Mouse (Mus musculus) urinary bladder, postnatal 36 days (tissue): ENCODE data around the gene Tnf.

Experiments
- DNase-seq, 2 experiments: peaks; one replicate each; pipeline ENCODE4 v3.0.0; 2022; ENCODE audit warnings: low spot score in 2 of 2, mixed read lengths in 1 of 2

Gene Tnf

DNA sequence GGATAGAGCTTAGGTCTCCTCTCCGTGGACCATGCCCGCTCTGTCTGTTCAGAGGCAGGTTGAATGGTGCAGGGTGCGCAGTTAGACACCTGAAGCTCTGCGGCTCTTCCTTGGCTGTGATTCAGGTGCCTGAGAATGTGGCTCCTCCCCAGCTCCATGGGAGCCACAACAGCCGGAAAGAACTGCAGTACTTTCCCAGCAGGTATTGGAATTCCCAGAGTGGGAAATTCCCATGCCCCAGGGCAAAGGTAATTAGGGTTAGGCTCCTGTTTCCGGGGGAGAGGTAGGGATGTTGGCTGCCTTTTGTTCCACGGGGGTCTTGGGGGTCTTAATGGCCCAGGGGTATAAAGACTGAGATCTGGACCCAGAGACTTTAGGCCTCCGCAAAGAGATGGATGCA lies 2.9 kb downstream of the Tnf start:
- no peak for DNase-seq

DNA sequence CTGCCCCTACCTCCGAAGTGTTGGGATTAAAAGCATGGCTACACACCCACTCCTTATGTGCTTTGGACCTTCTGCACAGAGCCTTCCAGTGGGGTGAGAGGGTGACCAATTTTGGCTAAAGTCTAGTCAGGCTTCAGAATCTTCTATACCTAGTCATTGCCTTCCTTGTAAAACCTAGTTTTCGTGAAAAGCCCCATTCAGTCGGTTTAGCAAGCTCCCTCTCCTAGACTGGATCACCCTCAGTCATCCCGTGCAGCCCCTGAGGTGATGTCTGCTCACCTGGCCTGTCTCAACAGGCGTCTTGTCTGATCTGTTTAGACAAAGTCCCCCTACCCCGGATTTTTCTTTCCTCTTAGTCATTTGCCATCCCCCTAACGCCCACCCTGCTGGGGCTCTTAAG lies 3.8 kb downstream of the Tnf start:
- DNase-seq, result no peak

DNA sequence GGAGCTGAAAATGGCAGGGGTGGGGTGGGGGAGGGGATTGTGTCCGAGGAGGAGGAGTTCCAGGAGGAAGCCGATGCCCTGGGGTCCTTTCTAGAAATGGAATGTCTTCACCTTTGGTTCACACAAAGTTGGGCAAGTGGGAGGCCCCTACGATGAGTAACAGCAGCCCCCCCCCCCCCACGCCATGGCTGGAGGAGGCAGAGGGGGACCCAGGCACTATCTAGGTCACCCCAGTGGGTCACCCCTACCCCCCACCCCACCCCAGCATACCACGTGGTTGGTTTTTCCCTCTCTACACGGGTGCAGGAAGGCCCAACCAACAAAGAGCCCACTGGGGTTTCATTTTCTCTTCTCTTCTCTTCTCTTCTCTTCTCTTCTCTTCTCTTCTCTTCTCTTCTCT lies 4.7 kb downstream of the Tnf start:
- no peak for DNase-seq

DNA sequence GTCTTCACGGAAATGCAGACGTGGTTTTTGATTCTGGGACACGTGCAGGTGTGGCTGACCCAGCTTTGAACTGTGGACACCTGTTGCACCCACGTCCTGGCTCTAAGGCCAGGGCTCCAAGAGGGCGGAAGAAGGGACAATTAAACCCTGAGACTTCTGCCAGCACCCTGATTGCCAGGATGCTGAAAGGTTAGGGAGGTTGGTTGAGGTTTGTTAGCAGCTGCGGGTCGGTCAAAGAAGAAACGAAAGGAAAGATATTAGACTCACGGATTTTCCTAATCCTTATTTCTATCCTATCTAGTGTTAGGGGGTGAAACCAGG lies 5.5 kb downstream of the Tnf start:
- DNase-seq, result no peak

DNA sequence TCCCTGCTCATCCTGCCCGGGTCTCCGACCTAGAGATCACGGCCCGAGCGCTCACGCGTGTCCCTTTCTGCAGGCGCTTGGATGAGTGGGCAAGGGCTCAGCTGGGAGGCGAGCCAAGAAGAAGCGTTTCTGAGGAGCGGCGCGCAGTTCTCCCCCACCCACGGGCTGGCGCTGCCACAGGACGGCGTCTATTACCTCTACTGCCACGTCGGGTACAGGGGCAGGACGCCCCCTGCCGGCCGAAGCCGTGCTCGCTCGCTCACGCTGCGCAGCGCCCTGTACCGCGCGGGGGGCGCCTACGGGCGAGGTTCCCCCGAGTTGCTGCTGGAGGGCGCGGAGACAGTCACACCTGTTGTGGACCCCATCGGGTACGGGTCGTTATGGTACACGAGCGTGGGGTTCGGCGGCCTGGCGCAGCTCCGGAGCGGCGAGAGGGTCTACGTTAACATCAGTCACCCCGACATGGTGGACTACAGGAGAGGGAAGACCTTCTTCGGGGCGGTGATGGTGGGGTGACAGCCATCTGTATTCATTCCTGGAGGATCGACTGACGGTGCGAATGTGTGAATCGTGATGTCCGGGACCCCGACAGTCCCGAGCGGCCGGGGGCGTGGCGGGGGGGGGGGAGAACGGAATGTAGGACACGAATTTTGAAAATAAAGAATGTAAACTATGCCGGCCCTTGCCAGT lies 6.0 kb downstream of the Tnf start:
- peak; percentile 66 to 74 for DNase-seq

DNA sequence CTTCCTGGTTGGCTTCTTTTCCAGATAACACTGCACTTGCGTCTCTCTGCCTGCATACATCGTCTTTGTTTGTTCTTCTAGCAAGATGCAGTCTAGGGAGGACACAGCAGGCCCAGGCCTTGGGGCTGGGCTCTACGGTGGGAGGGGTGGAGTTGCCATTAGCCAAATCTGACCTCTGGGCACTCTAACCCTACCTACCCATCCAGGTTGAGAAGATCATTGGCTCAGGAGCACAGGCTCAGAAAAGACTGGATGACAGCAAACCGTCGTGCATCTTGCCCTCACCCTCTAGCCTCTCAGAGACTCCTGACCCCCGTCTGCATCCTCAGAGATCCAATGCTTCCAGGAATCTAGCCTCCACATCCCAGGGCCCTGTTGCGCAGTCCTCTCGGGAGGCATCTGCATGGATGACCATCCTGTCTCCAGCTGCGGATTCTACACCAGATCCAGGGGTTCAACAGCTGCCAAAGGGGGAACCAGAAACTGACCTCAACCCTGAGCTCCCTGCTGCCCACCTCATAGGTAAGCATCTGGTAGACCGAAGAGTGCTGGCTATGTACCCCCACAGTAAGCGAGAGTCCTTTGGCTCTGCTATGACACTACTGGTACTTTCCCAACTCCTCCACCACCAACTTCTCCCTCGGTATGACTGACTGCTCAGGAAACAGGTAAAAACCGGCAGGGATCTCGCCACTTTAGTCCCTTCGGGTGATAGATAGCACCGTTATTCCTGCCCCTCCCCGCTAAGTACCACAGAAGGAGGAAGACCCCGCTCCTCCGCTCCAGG lies 6.8 kb downstream of the Tnf start:
- DNase-seq, result no peak

DNA sequence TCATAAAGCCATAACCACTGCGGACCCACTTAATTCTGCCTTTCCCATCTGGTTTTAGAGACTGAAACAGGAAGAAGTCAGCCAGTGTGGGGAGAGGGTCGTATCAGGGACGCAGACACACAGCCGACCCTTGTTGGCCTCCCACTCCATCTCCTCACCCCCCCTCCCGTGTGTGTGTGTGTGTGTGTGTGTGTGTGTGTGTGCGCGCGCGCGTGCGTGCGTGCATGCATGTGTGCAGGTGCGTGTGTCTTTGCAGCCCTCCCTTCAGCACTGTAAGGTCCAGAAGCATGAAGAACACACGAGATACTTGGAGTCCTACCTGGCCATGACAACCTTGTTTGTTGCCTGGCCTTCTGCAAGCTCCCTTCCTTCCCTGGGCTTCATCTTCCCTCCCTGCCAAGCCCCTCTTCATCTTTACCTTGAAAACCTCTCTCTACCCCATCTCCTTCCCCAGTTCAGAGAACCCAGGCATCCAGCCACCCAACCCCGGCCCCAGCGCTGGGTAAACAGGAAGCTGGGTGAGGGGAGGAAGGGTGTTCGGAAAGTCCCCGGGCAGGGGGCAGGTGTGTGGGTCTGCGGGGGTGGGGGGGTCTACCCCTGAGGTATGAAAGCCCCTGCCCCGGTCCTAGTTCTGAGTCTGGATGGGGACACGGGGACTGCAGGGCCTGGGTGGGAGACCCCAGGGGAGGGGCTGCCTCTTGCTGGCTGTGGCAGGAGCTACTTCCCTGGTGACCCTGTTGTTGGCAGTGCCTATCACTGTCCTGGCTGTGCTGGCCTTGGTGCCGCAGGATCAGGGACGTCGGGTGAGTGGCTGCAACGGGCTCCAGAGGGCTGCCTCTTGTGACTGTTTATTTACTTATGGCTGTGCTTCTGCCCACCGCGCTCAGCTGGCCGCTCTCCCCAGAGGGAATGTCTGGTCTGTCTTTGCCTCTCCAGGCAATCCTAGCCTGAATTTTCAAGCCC lies 7.6 kb downstream of the Tnf start, which contains the start of gene Ltb:
Ltb (plus strand) TSS at position 559 of the 963 bp plus-strand sequence.
- DNase-seq, result no peak

DNA sequence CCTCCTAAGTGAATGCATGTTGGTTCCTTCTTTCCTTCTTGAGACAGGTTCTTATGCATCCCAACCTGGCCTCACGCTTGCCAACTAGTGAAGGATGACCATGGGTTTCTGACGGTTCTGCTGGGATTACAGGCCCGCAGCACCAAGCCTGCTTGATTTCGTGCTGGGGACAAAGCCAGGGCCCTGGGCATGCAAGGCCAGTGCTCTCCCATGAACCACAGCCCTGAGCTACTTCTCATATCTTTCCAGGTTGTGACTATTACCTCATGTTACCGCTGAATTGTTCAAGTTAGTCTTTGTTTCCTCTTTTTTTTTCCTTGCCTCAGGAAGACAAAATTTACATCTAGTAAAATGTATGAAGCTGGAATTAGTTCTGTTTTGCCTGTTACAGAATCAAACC lies 8.9 kb downstream of the Tnf start:
- no peak for DNase-seq

DNA sequence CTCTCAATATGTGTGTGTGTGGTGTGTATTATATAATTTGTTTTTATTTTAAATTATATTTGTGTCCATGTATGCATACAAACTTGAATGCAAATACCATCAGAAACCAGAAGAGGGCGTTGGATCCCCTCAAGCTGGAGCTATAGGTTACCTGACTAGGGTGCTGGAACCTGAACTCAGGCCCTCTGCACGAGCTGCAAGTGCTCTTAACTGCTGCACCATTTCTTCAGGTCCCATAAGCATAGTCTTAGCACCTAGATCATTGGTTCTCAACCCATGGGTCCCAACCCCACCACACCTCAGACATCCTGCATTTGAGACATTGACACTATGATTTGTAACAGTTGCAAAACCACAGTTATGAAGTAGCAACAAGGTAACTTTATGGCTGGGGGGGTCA lies 10.1 kb downstream of the Tnf start:
- DNase-seq, result no peak

DNA sequence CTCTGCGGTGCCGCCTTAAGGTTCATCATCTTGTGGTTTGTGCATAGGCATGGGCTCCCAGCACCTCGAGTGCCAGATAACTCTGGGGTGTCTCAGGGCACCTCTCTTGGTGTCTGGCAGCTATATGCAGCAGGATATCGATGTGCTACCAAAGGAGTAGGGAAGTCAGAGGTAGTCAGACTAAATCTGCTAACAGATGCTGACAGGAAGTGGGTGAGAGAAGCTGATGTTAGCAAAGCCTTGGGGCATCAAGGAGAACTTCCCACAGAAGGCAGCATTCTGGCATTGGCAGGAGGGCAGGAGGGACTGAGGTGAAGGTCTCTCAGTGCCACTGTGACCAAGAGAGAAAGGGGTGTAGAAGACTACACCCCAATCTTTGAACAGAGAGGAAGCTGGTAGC lies 11.7 kb downstream of the Tnf start:
- DNase-seq, result no peak

DNA sequence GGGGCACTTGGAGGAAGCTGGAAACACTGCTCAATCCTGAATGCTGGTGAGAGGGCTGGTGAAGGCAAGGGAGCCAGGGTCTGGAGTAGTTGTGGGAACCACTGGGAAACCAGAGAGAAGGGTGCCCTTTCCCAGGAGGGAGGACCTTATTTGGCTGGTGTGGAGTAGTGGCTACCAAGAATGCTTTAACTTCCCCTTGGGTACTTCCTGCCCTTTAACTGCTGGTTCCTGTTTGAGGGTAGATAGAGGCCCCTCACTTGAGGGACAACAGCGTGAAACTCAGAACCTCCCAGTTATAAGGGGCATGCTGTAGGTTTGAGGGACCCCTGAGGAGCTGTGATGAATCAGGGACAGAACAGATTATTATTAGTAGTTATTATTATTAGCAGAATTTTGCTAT lies 12.6 kb downstream of the Tnf start:
- DNase-seq, result no peak

DNA sequence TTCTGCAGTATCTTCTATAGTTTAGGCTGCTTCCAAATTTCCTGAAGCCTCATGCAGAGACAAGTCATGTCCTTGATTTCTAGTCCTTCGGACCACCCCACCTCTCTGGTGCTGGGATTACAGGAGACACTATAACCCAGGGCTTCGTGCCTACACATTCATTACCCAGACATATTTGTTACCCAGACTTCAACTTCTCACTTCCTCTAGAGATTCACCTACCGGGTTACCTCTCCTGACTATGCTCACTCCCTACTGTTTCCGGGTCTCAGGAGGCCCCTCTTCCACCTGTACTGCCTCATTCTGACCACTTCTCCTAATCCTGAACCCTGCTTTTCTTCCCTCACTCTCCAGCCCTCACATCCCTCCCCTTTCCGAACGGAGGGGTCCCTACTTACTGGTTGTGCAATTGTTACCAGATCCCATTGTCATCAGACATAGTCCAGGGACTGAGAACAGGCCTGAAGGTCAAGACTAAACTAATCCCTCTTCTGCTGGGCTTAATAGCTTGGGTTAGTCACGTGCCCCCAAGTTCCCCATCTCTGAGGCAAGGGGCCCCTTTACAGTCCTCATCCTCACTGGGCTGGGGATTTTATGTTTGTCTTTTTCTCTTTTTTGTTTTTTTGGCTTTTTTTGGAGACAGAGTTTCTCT lies 13.7 kb downstream of the Tnf start, which contains the start of gene Lst1:
Lst1 (minus strand) TSS at position 481 of the 652 bp plus-strand sequence.
- DNase-seq, result no peak

DNA sequence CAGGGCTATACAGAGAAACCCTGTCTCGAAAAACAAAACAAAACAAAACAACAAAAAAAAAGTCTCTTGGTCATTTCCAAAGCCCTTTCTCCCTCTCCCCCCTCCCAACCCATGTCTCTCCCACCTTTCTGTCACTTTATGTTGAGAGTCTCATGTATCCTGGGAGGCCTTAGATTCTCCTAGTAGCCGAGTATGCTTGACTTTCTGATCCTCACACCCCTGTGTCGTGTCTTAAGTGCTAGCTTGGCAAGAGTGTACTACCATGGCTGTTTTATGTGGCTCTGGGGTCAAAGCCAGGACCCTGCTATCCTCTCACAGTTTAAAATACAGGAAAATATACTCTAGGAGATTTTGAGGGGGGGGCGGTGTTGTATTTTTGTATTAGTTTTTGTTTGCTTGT lies 14.5 kb downstream of the Tnf start:
- DNase-seq, result no peak

DNA sequence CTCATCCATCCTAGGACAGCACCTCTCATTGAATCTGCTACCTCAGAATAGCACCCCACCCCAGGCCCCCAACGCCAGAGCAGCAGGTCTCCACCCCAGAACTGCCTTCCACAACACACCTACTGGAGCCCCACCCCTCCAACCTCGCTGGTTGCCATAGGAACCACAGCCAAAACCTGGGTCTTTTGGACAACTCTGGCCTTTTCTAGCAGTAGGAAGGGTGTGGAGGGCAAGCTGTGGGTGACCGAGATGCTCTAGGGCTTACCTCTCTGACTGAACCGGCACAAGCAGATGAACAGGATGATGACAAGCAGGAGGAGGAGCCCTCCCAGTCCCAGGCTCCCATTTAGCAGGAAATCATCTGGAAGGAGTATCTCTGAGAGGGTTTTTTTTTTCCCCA lies 15.1 kb downstream of the Tnf start:
- DNase-seq, result no peak

DNA sequence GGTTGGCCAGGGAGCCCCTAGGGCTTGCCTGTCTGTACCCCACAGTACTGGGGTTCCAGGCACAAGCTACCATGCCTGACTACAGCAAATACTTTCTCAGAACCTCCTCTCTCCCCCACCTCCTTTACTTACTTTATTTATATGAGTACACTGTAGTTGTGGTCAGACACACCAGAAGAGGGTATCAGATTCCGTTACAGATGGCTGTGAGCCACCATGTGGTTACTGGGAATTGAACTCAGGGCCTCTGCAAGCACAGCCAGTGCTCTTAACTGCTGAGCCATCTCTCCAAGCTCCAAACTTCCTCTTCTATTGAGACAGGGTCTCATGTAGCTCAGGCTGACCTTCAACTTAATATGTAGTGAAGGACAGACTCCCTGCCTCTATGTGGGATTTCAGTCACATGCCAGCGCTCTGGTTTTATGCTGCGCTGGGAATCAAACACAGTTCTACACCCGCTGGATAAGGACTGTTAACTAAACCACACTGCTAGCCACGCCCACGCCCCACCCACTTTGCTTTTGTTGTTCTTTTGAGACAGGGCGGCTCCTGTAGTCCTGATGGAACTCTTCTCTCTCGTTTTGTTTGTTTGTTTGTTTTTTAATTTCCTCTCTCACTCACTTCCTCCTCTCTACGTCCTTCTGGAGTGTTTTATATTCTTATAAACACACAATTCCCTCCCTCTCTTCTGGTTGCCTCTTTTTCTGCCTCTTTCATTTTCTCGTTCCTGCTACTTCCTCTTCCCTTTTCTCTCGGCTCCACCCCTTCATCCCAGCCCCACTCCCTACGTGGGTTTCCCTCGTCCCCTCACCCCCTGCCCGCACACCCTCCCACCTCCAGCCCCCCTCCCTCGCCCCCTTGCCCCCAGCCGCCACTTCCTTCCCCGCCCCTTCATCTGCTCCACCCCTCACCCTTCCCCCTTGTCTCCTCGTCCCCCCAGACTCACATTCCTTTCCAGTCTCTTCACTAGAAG lies 15.9 kb downstream of the Tnf start:
- DNase-seq, result peak; percentile 71 to 80

DNA sequence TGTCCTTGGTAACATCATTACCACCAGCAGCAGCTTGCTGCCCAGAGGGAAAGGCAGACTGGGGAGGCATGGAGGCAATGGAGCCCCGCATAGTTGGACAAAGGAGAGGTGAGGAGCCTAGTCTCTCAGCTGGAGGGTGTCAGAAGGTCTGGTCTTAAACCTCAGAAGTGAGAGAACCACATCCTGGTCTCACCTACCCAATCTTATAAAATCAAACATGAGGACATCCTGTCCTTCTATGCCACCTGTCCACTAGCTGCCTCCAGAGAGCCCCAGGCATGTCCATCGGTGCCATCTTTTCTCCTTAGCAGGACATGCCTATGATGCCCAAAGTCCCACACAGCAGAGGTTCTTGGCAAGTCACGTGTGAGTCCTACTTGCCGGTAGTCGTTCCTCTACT lies 21.7 kb downstream of the Tnf start:
- no peak for DNase-seq

DNA sequence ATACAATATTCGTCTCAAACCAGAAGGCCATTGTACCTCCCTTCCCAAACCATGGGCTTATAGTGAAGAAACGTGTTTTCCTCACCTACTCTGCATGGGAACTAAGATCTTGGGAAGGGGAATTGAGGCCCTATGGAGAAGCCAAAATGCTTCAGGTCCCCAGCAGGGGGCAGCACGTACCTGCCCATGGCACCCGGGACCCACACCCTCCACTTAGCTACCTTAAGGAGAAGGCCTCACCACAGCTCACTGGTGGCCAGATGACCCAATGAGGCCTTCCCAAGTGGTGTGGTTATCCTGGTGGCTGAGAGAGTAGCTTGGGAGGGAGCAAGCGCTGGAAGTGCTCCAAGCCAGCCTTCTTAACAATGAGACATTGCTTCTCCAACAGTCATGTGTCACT lies 23.3 kb downstream of the Tnf start:
- peak; percentile 54 to 70 for DNase-seq

DNA sequence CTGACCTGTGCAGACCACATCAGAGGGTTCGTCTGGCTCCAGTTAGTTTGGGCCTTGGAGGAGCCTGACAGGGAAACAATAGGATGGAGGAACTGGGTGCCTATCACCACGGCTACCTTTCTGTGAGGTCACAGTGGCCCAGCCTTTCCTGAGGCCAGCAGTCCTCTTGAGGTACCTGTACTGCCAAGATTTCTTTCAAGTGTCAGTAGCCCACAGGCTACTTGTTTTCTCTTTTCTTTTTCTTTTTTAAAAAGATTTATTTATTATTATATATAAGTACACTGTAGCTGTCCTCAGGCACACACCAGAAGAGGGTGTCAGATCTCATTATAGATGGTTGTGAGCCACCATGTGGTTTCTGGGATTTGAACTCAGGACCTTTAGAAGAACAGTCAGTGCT lies 25.8 kb downstream of the Tnf start, which contains the start of gene Aif1:
Aif1 (minus strand) TSS at position 101 of the 400 bp plus-strand sequence.
- DNase-seq, result no peak

DNA sequence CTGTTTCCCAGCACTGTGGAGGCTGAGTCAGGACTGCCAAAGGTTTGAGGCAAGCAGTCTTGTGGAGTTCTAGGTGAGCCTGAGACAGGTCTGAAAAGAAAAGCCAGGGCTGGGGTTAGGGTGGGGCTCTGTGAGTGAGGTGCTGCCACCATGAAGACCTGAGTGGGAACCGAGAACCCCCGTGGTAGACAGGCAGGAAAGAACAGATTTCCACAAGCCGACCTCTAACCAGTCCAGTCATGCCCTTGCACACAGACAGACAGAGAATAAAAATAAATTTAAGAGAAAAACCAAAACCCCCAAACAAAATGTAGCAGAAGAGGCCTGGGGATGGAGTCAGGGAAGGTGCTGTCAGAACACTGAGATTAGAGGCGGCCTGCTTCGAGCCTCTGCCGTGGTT lies 26.4 kb downstream of the Tnf start:
- DNase-seq, result no peak

DNA sequence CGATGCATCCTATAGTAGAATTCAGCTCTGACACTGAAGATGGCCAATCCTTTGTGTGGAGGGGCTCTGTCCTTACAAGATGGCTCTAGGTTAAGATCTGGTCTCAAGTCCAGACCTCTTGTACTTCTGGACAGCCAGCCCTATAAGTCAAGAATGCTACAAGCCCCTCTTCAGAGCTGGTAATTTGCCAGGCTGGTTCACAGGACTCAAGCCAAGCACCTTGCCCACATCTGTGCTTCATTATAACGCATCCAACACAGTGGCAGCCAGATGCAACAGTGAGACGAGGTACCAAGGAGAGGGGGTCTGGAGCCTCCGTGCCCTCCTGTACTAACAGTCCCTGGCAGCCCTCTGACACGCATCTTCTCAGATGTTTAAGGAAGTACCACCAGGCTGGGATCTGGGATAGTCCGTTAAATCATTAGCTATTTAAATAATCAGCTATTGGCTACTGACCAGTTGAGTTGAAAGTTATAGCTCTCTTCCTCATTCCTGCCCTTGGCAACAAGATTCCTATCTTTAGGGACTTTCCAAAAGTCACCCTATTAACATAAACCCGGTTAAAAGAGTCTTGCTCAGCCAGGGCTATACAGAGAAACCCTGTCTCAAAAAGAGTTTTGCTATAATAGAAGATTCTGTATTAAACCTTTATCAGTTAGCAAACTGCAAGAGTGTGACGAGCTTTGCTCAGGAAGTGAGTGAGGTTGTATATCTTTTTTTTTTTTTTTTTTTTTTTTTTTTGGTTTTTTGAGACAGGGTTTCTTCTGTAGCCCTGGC lies 27.4 kb downstream of the Tnf start:
- DNase-seq, result no peak
